Mouse (Mus musculus) A20 (cell line): ENCODE results near the gene Crip1.

Experiments
- DNase-seq: peaks from one replicate; pipeline ENCODE4 v3.0.0-alpha.2; 2011; ENCODE audit warnings: low read depth, low spot score

Crip1 gene

GRCm38 (mm10) chr12:113145591-113145990 is 525 bp upstream of the Crip1 start:
- DNase-seq = no peak

GRCm38 (mm10) chr12:113147481-113147880 is 1.4 kb downstream of the Crip1 start:
- DNase-seq = no peak

GRCm38 (mm10) chr12:113148381-113149035 is 2.4 kb downstream of the Crip1 start:
- DNase-seq = peak; percentile 37

- DNase-seq = no peak
These were observed 3.2 kb downstream of the Crip1 start for GRCm38 (mm10) chr12:113149341-113149740.

- no peak for DNase-seq
These were observed 3.8 kb downstream of the Crip1 start for GRCm38 (mm10) chr12:113149896-113150295.

GRCm38 (mm10) chr12:113150591-113150990 is 4.5 kb downstream of the Crip1 start:
- no peak for DNase-seq

GRCm38 (mm10) chr12:113151046-113151445 is 4.9 kb downstream of the Crip1 start:
- DNase-seq = no peak

- DNase-seq = peak; percentile 77
These were observed 5.7 kb downstream of the Crip1 start for GRCm38 (mm10) chr12:113151661-113152271.

GRCm38 (mm10) chr12:113152272-113152661 is 6.2 kb downstream of the Crip1 start:
- no peak for DNase-seq

- no peak for DNase-seq
These were observed 6.9 kb downstream of the Crip1 start for GRCm38 (mm10) chr12:113152991-113153525.

GRCm38 (mm10) chr12:113153971-113154370 is 7.9 kb downstream of the Crip1 start:
- DNase-seq = no peak

- no peak for DNase-seq
These were observed 8.6 kb downstream of the Crip1 start for GRCm38 (mm10) chr12:113154747-113155075.

- peak; percentile 75 for DNase-seq
These were observed 9.1 kb downstream of the Crip1 start for GRCm38 (mm10) chr12:113155076-113155771.

- peak; percentile 100 for DNase-seq
These were observed 9.9 kb downstream of the Crip1 start, which contains the start of gene Tedc1 for GRCm38 (mm10) chr12:113155887-113156539. Tedc1 (plus strand) TSS chr12:113156421.

- no peak for DNase-seq
These were observed 10.4 kb downstream of the Crip1 start for GRCm38 (mm10) chr12:113156540-113156929.

GRCm38 (mm10) chr12:113157002-113157401 is 10.9 kb downstream of the Crip1 start:
- no peak for DNase-seq

GRCm38 (mm10) chr12:113157521-113157920 is 11.4 kb downstream of the Crip1 start:
- DNase-seq = no peak

- DNase-seq = no peak
These were observed 11.9 kb downstream of the Crip1 start for GRCm38 (mm10) chr12:113157971-113158370.

GRCm38 (mm10) chr12:113163561-113164006 is 17.5 kb downstream of the Crip1 start:
- DNase-seq = no peak

GRCm38 (mm10) chr12:113168031-113168536 is 22.0 kb downstream of the Crip1 start:
- DNase-seq = peak; percentile 82

GRCm38 (mm10) chr12:113176960-113177725 is 31.0 kb downstream of the Crip1 start:
- DNase-seq = no peak
